Mouse (Mus musculus) central nervous system, embryonic 14 days (tissue): ENCODE measurements around the gene Obox8. TPM values are rescaled to one million over a fixed set of nuclear protein-coding genes. Genes with fewer than 3 reads are reported as not detected.

ENCODE experiments used
- polyA plus RNA-seq: library from polyadenylated mRNA; depleted of rRNA; stranded (reverse); fragments of >200 nt; gene quantifications from 2 replicates; pipeline ENCODE4 v1.2.3, GENCODE M21; 2012; rRNA removed

The Obox8 gene
- not detected in 2 replicates for polyA plus RNA-seq

GRCm38 (mm10) chr7:14333457-14333856 is at the start of gene Obox8:
Gene Obox8, minus strand, starts transcription at chr7:14333557.

Other genes starting within 250 kb of the Obox8 start
- not detected in 2 replicates for gene Sult2a3, start 210.5 kb downstream of the Obox8 start, polyA plus RNA-seq
- not detected in 2 replicates for gene Sult2a6, start 78.7 kb downstream of the Obox8 start, polyA plus RNA-seq
- gene Sult2a8, start 113.2 kb upstream of the Obox8 start, polyA plus RNA-seq: not detected in 2 replicates
- not detected in 2 replicates for gene Sult2a7, start 160.7 kb upstream of the Obox8 start, polyA plus RNA-seq
- 0.48 and 0.73 TPM in 2 replicates for gene Vmn1r90, start 229.9 kb upstream of the Obox8 start, polyA plus RNA-seq